Comparison of ENCODE assay signal across 8 mouse cellular contexts in genomic region chr14:30593279-30594091, GRCm38 (mm10). TPM values are rescaled to one million over a fixed set of nuclear protein-coding genes. Genes with fewer than 3 reads are reported as not detected.
DNase-seq lines count a peak whose midpoint lies in the region; ATAC-seq and TF ChIP-seq lines count a peak whose summit lies in the region.

No protein-coding gene starts in this region.

- H3K79me2 ChIP-seq in macrophage (ENCODE audit: inconsistent target): peaks cover 6% of the 10 kb centered on the region; the same call in 1 of the 2 replicates

- DNase-seq in adrenal gland, postnatal 10 days: peak; percentile 78
- DNase-seq in cerebellum, adult 8-10 months: peak; percentile 47
- DNase-seq in gastrocnemius, adult 18-20 months (ENCODE audit: low spot score): peak; percentile 77
- peak; percentile 21 to 28 for DNase-seq in left cerebral cortex, adult 8-10 months (ENCODE audit: low spot score in 2 of 2)
- no peak for DNase-seq in thymus, postnatal 4 days

- 0 out of 2 replicates have a peak overlapping the region, but pooled peaks have one; percentile 18 for H3K9ac ChIP-seq in hindbrain, embryonic 12.5 days

- no peak for TF ChIP-seq POLR2A in small intestine, adult 2 months (IDR thresholded peaks at IDR 0.05; ENCODE audit: low read depth, low read length)

- H3K4me1 ChIP-seq in hindbrain, embryonic 12.5 days: peaks cover 27% of the 10 kb centered on the region
- H3K4me1 ChIP-seq in small intestine, adult 2 months (ENCODE audit: control insufficient read depth, insufficient read depth, insufficient read length, low read length): peaks cover 18% of the 10 kb centered on the region

- ATAC-seq in hindbrain, embryonic 12.5 days (ENCODE audit: low FRiP score): peak; percentile 27

- H3K27ac ChIP-seq in hindbrain, embryonic 12.5 days: peak overlapping the region; percentile 70
- peak overlapping the region; percentile 97 for H3K27ac ChIP-seq in macrophage
- H3K27ac ChIP-seq in small intestine, adult 2 months (ENCODE audit: insufficient read depth, low read depth, low read length): peak overlapping the region; percentile 52

- peaks cover 6% of the 10 kb centered on the region for H3K27me3 ChIP-seq in hindbrain, embryonic 12.5 days
- H3K27me3 ChIP-seq in small intestine, adult 2 months (ENCODE audit: control insufficient read depth, insufficient read depth, low read length): no peaks in the 10 kb centered on the region

- no peak overlapping the region for H3K4me3 ChIP-seq in hindbrain, embryonic 12.5 days
- no peak overlapping the region for H3K4me3 ChIP-seq in macrophage (ENCODE audit: inconsistent target)
- H3K4me3 ChIP-seq in small intestine, adult 2 months (ENCODE audit: low read depth, low read length): no peak overlapping the region

- H3K36me3 ChIP-seq in hindbrain, embryonic 12.5 days: peaks cover 3% of the 10 kb centered on the region; the same call in 1 of the 2 replicates
- H3K36me3 ChIP-seq in macrophage (ENCODE audit: inconsistent target): peaks cover 30% of the 10 kb centered on the region
- peaks cover 29% of the 10 kb centered on the region for H3K36me3 ChIP-seq in small intestine, adult 2 months (ENCODE audit: control insufficient read depth, insufficient read depth, low read length)

- 42% methylated on average over 11 of the region's 11 CpGs for WGBS in hindbrain, embryonic 12.5 days
- 12% methylated on average over 11 of the region's 11 CpGs for WGBS in macrophage (ENCODE audit: missing documents)
- WGBS in small intestine, adult 2 months: 52% methylated on average over 11 of the region's 11 CpGs

- 0 out of 2 replicates have a peak overlapping the region, but pooled peaks have one; percentile 23 for H3K4me2 ChIP-seq in hindbrain, embryonic 12.5 days (replicated peaks)

- TF ChIP-seq CTCF in small intestine, adult 2 months (IDR thresholded peaks at IDR 0.05; ENCODE audit: extremely low read depth, insufficient read length, insufficient replicate concordance, low read depth, low read length): no peak

- H3K9me3 ChIP-seq in hindbrain, embryonic 12.5 days (replicated peaks): no peaks in the 10 kb centered on the region

RNA-seq across cellular contexts. Expression of gene Prkcd, which starts 32.5 kb away (rescaled TPM):
- total RNA-seq in adrenal gland, postnatal 10 days (2021): 100 to 1,000 TPM in 1 of 2 experiments, 10 to 100 TPM in 1; 80.9 to 129 TPM
- total RNA-seq in gastrocnemius, adult 18-20 months (2021): 10 to 100 TPM in 1 of 2 experiments, 1 to 10 TPM in 1; 7.8 to 10.4 TPM
- polyA plus RNA-seq in hindbrain, embryonic 12.5 days (2016; fragmentation: Nextera tagmentation; extraction: Ambion mirVana): 42.3 and 44.2 TPM in 2 replicates
- 10 to 100 TPM; 16.0 to 47.2 (median 18.0) TPM for total RNA-seq in left cerebral cortex, adult 8-10 months (2022)
- total RNA-seq in macrophage (2018; cell fraction: chromatin; rRNA removed): 1,000 to 10,000 TPM in 23 of 26 experiments, 100 to 1,000 TPM in 3; 920 to 2,399 (median 1,316) TPM
- total RNA-seq in macrophage (2018; cell fraction: cytosol; rRNA removed): 100 to 1,000 TPM; 168 to 279 (median 213) TPM
- total RNA-seq in macrophage (2018; cell fraction: nucleus; rRNA removed): 1,000 to 10,000 TPM in 7 of 26 experiments, 100 to 1,000 TPM in 19; 420 to 1,209 (median 753) TPM
- polyA plus RNA-seq in macrophage (2018): 108 to 303 TPM (median 176 TPM) in 3 replicates
- 149 and 287 TPM in 2 replicates for polyA plus RNA-seq in small intestine, adult 2 months (2012; rRNA removed)

RNA-seq across cellular contexts. Expression of gene Tkt, which starts 45.3 kb away (rescaled TPM):
- 100 to 1,000 TPM; 790 to 884 TPM for total RNA-seq in adrenal gland, postnatal 10 days (2021)
- 10 to 100 TPM; 10.8 to 10.9 TPM for total RNA-seq in gastrocnemius, adult 18-20 months (2021)
- 210 and 216 TPM in 2 replicates for polyA plus RNA-seq in hindbrain, embryonic 12.5 days (2016; fragmentation: Nextera tagmentation; extraction: Ambion mirVana)
- 100 to 1,000 TPM; 204 to 217 (median 208) TPM for total RNA-seq in left cerebral cortex, adult 8-10 months (2022)
- 10 to 100 TPM; 13.3 to 83.5 (median 40.9) TPM for total RNA-seq in macrophage (2018; cell fraction: chromatin; rRNA removed)
- 100 to 1,000 TPM; 142 to 227 (median 188) TPM for total RNA-seq in macrophage (2018; cell fraction: cytosol; rRNA removed)
- total RNA-seq in macrophage (2018; cell fraction: nucleus; rRNA removed): 100 to 1,000 TPM in 4 of 26 experiments, 10 to 100 TPM in 22; 40.1 to 193 (median 72.2) TPM
- polyA plus RNA-seq in macrophage (2018): 167 to 319 TPM (median 208 TPM) in 3 replicates
- polyA plus RNA-seq in small intestine, adult 2 months (2012; rRNA removed): 160 and 364 TPM in 2 replicates

Comparison
In these comparisons a context has a peak if more than half of its experiments do, and no peak if none do; other contexts are left out.
1. RNA of gene Tkt, which starts 45.3 kb away (total RNA-seq): 790 to 884 TPM in adrenal gland, postnatal 10 days and 204 to 217 TPM in left cerebral cortex, adult 8-10 months; 10.8 to 10.9 TPM in gastrocnemius, adult 18-20 months; every median in the first group is over 10 times any median in the second.
2. Peak in every context shown above with its lines, with median percentiles within 50 percentile points of each other: H3K27ac ChIP-seq.